Mouse (Mus musculus) frontal cortex, postnatal 36 days (tissue): ENCODE data around the gene Rxra.

ENCODE experiments used
- DNase-seq, 2 experiments: peaks; one replicate each; pipeline ENCODE4 v3.0.0; 2022; ENCODE audit warnings: low spot score in 2 of 2

Gene Rxra

DNA sequence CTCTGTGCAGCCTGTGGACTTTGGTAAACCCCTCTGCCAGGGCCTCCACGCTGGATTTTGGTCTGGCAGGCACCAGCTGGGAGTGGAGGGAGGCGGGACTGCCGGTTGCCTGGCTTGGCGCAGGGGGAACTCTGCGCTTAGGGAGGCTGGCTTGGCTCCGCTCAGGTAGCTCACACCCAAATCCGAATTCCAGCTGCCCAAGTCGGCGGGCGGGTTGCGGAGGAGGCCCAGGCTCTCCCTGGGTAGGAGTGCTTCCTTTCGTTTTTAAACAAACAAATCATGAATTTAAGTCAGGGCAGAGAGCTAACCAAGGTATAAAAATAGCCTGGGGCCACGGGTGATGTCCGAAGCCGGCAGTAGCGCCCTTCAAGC lies at the start of gene Rxra:
Gene Rxra, plus strand, starts transcription at position 335 of the 372 bp plus-strand sequence.
- DNase-seq: no peak

DNA sequence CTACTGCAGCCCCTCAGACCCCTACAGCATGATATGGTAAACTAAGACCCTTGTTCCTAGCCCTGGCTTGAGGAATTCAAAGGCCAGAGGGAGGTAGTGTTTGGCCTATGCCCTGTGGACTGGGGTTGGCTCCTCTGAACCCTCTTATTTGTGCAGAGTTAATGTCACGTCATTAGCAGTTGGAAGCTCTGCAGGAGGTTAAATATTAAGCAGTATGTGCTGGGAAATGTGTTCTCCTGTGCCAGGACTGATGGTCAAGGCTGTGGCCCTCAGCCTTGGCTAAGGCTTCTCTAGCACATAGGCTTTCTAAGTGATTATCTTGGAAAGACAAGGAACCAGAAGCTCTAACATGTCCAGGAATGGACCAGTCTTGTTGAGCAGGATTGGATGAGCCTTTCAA lies 49.6 kb upstream of the Rxra start:
- DNase-seq: no peak

DNA sequence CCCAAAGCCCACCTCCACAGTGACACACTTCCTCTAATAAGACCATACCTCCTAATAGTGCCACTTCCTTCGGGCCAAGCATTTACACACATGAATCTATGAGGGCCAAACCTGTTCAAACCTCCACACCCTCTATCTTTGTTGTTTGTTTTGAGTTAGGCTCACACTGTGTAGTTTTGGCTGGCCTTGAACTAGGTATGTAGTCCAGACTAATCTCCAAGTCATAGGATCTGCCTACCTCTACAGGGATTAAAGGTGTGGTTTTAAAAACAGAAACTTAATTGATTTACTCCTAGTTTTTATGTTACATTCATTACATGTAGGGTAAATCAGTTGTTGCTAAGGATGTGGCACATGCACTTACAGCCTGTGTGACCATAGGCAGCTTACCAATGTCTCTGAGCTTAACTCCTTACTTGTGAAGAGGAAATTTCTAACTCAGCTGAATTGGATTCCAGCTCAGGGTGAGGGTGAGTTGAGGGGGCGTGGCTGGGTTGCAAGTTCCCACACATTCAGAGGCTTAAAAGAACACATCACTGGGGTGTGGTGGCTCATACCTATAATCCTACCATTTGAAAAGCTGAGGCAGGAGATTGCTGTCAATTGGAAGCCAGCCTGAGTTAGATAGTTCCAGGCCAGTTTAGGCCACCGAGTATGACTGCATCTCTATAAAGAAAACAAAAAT lies 45.5 kb upstream of the Rxra start:
- no peak for DNase-seq

GRCm38 (mm10) chr2:27633471-27633870 lies 42.8 kb upstream of the Rxra start:
- no peak for DNase-seq

GRCm38 (mm10) chr2:27634018-27634417 lies 42.2 kb upstream of the Rxra start:
- no peak for DNase-seq

GRCm38 (mm10) chr2:27635147-27635738 lies 41.0 kb upstream of the Rxra start:
- no peak for DNase-seq

DNA sequence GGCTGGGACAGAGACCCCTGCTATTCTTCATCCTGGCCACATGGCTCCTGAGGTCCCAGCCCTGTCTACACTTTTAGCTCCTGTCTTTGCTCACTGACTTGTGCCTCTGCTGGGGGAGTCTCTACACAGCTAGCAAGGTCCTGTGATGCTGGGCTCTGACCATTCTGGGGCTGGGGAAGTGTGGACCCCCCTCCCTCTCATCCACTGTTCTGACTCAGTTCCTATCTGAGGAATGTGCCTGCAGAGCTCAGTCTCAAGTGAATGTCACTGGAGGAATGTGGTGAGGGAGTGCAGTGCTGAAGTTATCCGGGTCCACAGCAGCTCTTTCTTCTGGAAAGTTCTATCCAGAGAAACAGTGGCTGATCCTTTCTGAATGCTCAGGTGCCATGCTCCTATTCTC lies 39.4 kb upstream of the Rxra start:
- no peak for DNase-seq

GRCm38 (mm10) chr2:27637281-27637896 lies 38.9 kb upstream of the Rxra start:
- peak in 1 of 2 experiments; percentile 16 for DNase-seq

DNA sequence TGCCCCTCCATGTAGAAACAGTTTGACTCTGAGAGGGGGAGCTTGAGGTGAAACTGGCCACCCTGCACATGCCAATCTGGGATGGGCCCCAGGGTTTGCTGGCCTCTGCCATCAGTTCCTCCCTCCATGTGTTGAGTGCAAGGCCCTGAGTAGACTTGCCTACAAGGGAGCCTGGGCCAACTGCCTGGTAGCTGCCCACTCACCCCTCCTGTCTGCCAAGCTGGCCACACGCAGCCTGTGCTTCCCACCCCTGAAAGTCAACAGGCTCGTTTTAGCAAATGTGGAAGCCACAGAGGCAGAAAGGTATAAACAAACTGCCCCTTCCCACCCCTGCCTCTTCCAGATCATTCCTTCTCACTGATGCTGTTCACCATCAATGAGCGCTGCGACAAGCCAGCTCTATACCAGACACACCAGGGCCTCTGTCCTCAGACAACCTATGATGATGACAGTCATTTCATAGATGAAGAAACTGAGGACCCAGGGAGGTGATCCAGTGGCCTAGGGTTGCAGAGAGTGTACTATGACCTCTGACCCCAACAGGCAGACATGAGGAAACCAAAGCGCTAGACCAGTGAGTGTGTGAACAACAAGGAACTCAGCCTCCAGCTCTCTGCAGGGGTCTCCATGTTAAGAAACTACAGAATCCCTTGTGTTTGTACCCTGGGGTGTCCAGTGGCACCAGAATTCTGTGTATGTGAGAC lies 36.5 kb upstream of the Rxra start:
- peak; percentile 28 to 43 for DNase-seq

DNA sequence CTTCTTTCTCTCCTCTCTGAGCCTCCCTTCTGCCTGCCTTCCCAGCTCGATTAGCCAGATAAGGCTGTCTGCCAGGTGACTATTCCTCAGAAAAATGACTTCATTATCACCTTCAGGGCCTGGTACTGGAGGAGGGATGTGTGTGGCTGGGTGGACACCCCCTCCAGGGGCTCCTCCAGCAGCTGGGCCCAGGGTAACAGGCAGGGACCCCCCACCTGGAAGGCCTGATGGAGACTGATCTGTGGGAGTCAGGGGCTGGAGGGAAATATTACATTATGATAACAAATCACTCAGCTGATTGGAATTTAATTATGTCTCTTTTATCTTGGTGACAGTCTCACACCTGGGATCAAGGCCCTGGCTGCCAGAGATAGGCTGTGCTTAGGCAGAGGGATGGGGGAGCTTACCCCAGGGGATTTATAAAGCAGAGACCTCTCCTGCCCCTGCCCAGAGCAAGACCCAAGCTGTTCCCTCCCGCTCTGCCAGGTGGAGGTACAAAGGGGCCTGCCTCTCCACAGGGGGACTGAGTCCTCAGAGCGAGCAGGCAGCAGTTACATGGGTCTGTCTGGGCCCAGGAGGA lies 35.2 kb upstream of the Rxra start:
- DNase-seq: no peak

DNA sequence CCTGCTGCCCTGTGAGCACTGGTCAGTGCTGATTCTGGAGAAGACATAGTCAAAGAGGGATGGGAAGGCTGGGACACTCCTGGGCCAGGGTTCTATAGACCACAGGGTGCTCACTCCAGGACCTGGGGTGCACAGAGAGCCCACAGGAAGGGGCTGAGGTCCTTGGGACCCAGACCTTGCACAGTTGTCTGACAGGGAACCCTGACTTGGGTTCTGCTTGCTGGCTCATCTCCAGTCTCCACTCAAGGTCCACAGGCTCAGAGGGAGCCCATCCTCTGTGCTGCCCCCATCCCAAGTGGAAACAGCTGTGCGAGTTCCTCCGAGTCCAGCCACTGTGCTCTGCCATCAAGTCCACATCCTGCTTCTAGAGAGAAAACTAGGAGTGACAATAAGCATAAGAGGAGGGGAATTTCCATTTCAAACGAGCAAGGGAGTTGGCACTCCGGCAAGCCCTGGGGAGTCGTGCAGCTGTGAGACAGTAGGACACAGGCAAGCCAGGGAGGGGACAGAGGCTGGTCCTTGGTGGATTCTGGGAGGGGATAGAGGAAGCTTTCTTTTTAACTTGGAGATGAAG lies 31.6 kb upstream of the Rxra start:
- no peak for DNase-seq

GRCm38 (mm10) chr2:27645471-27645870 lies 30.8 kb upstream of the Rxra start:
- DNase-seq: no peak

- no peak for DNase-seq
Measured at GRCm38 (mm10) chr2:27649862-27650661, 26.2 kb upstream of the Rxra start.

DNA sequence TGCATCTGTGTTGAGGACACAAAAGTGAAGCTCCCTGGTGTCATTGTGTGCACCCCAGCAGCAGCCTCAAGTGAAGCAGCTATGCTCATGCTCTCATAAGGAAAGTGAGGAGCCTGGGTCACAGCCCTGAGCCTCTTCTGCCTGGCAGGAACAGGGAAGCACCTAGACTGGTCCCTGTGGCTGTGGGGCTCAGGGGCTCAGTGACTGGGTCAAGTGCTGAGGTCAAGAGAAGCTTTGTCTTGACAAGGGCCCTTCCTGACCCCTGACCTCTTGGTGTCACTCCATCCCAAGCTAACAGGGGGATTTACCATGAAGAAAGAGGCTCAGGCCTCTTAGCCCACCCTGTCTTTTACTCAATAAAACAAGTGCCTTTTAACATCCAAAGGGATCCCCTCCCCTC lies 25.2 kb upstream of the Rxra start:
- no peak for DNase-seq

- no peak for DNase-seq
Measured at GRCm38 (mm10) chr2:27653496-27654030, 22.7 kb upstream of the Rxra start.

- DNase-seq: no peak
Measured at GRCm38 (mm10) chr2:27654321-27655232, 21.7 kb upstream of the Rxra start.

GRCm38 (mm10) chr2:27656576-27656975 lies 19.7 kb upstream of the Rxra start:
- DNase-seq: no peak

DNA sequence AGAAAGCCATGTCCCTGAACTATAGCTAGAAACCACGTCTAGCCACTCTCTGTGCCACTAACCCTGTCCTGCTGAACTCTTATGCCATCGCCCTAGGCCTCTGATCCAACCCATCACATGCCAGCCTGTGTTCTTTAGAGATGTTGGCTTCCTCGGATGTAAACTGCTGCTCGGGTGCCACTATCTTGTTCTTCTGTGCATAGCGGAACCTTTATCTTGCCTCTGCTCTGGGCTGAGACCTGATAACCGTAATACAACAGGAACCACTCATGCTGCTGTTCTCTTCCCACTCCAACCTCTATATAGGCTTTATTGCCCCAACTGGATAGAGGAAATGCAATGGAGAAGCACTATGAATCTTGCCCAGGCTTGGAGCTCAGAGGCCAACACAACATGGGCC lies 11.0 kb upstream of the Rxra start:
- DNase-seq: no peak

DNA sequence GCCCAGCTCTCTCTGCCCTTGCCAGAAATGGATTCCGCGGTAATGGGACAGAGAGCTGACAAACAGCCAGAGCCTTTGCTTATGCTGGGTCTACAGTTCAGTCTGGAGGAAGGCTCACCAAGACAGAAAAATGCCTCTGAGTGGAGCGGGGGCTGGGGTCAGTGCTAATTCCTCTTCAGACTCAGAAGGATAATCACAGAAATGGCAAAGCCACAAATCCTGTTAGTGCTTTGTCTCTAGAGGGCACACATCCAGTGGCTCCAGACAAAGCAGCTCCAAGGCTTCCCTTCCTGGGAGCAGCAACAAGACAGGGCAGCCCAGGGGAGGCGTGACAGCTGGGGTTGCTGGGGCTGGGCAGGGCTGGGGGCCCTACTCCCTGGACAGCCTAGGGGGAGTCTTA lies 9.5 kb upstream of the Rxra start:
- no peak for DNase-seq

GRCm38 (mm10) chr2:27667677-27668076 lies 8.6 kb upstream of the Rxra start:
- DNase-seq: no peak
